Mouse (Mus musculus) adrenal gland, postnatal 25 days (tissue): ENCODE data around the gene Ralb. TPM values are rescaled to one million over a fixed set of nuclear protein-coding genes. Genes with fewer than 3 reads are reported as not detected.

Source experiments
- DNase-seq: peaks from one replicate; pipeline ENCODE4 v3.0.0; 2021; ENCODE audit warnings: mixed read lengths
- total RNA-seq: library from RNA; stranded (reverse); gene quantifications from 2 replicates; pipeline ENCODE4 v1.2.3, GENCODE M21; 2021

Ralb gene
- total RNA-seq, 1 experiment from 2014 or later, result 76.2 TPM

GRCm38 (mm10) chr1:119492505-119492904 is 12.1 kb downstream of the Ralb start:
- DNase-seq, result no peak

- DNase-seq, result peak; percentile 92
These were observed 12.5 kb downstream of the Ralb start for GRCm38 (mm10) chr1:119492097-119492496.

- DNase-seq, result no peak
These were observed 13.8 kb downstream of the Ralb start for GRCm38 (mm10) chr1:119490765-119491164.

DNA sequence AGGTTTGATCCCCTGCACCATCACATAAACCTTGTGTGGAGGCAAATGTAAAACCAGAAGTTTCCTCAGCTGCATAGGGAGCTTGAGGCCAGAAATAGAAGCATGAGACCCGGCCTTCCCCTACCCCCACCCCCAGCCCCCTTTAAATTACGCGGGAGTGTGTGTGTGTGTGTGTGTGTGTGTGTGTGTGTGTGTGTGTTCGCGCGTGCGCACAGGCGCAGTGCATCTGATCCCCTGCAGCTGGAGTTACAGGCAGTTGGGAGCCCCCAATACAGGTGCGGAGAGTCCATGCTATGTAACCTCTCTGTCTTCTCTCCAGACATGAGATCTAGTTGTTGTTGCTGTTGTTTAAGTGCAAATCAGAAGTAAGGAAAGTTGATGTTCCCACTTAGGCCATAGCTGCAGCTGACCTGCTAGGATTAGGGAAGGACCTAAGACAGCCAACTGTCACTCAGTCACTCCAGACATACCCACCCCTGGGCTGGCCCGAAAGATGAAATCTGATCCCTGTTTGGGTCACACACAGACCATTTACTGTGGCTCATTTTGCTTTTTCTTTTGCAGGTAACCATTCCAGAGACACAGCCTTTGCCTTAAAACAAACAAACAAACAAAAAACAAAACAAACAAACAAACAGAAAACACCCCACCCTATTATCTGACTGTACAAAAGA is 16.5 kb downstream of the Ralb start:
- DNase-seq, result no peak

DNA sequence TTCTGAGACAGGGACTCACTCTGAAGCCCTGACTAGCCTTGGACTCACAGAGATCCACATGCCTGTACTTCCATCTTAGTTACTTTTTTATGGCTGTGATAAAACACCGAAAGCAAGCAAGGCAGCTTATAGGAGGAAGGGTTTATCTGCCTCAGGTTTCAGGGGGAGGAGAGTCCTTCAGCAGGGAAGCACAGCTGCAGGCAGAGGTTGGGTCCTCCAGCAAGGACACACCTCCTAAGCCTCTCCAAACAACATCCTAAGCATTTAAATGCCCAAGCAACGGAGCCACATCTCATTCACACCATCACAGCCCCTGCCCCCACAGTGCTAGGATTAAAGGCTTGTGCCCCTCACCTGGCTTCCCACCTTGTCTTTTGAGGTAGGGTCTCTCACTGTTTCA is 18.8 kb downstream of the Ralb start:
- DNase-seq, result no peak

GRCm38 (mm10) chr1:119484457-119484856 is 20.1 kb downstream of the Ralb start:
- DNase-seq, result peak; percentile 39

DNA sequence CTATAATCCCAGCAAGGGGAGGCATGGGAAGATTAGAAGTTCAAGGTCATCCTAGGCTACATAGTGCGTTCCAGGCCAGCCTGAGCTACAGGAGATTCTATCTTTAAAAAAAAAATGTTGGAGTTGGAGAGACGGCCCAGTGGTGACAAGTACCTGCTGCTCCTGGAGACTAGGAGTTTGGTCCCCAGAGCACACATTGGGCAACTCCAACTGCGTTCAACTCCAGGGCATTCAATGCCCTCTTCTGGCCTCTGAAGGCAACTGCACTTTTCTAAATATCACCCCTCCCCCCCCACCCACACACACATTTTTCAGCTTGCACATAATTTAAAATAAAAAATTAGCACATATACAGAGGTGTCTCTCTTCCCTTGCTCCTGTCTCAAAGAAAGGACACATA is 21.7 kb downstream of the Ralb start:
- no peak for DNase-seq

- DNase-seq, result no peak
These were observed 23.2 kb downstream of the Ralb start for GRCm38 (mm10) chr1:119481205-119481932.

DNA sequence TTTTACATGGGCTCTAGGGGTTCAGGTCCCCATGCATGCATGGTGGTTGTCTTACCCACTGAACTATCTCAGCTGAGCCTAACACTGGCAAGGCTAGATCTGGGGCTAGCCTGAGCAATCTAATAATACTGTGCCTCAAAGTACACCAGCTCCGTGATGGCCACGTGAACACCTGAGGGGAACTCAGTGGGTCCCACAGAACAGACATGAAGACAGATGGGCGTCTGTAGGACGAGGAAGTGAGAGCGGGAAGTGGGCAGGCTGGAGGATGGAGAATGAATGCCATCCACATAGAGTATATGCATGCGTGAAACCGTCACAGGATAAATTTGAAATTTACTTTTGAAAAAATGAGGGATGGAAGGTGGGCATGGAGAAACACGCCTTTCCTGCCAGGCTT is 23.9 kb downstream of the Ralb start:
- no peak for DNase-seq

DNA sequence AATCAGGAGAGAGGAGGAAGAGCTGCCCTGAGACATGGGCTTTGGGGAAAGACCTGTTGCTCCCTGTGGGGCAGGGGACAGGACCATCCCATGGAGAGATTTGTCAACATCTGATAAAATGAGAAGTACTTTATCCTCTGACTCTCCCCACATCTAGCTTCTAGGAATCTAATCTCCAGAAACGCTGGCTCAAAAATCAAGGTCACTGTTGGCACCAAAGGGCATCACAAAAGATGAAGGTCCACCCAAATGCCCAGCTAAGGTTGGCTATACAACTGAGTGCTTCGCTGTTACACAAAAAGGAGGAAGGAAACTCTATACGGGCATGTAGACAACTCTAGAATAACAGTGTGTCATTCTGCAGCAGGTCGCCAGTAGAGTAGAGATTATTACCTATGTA is 25.0 kb downstream of the Ralb start:
- no peak for DNase-seq

DNA sequence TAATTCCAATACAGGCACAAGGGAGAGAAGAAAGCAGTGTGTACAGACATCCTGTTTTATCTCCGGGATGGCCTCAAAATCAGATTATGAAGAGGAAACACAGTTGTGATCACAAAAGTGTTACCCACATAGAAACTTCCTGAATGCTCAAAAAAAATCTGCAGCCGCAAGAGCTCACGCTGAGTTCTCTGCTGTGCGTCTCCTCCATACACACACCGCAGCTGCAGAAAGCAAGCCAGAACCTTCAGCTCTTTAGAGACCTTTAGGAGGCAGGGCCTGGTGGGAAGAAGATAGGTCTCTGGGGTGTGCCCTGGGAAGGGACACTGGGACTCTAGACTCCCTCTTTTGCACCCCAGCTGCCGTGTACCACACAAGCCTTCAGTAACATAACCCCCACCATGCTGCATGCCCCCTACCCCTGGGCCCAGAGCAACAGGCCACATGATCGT is 27.7 kb downstream of the Ralb start:
- DNase-seq, result no peak

DNA sequence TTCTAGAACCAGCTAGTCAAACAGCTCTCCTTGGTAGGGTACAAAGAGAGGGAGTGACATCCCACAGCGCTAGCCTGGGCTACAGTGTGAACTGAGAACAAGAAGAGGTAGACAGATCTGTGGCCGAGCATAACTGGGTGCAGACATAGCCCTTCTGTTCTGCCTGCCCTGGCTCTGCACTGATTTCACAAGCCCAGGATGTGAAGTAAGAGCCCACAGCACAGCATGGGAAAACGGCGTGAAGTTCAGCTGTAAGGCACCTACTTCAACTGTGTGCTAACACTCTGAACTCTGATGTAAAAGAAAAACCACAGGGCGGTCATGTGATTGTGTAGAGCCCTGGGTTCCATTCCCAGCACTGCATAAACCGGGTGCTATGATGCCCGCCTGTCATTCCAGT is 29.9 kb downstream of the Ralb start:
- DNase-seq, result no peak

DNA sequence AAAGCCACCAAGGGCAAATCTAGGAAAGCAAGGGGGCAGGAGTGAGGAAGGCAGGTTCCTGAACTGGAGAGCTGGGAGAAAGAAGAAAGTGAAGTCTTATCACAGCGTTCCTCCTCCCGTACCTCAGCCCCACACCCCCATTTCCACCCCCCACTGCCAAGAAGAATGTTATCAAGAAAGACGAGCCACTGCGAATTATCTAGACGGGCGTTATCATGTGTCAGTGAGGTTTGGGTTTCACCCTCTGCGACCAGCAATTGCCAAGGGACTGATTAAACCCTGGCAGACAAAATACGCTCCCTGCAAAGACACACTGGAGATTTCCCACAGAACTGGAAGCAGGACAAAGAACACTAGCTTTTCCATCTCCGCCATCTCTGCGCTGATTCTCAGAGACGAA is 31.9 kb downstream of the Ralb start:
- no peak for DNase-seq

- DNase-seq, result no peak
These were observed 32.7 kb downstream of the Ralb start for GRCm38 (mm10) chr1:119471793-119472396.

- DNase-seq, result peak; percentile 58
These were observed 41.2 kb downstream of the Ralb start for GRCm38 (mm10) chr1:119463386-119463785.

- DNase-seq, result no peak
These were observed 44.5 kb downstream of the Ralb start for GRCm38 (mm10) chr1:119460062-119460461.

GRCm38 (mm10) chr1:119457993-119458605 is 46.5 kb downstream of the Ralb start:
- DNase-seq, result peak; percentile 56

GRCm38 (mm10) chr1:119457528-119457855 is 47.1 kb downstream of the Ralb start:
- DNase-seq, result no peak

- no peak for DNase-seq
These were observed 47.7 kb downstream of the Ralb start for GRCm38 (mm10) chr1:119456671-119457527.

- peak; percentile 56 for DNase-seq
These were observed 50.9 kb downstream of the Ralb start for GRCm38 (mm10) chr1:119453731-119454130.

DNA sequence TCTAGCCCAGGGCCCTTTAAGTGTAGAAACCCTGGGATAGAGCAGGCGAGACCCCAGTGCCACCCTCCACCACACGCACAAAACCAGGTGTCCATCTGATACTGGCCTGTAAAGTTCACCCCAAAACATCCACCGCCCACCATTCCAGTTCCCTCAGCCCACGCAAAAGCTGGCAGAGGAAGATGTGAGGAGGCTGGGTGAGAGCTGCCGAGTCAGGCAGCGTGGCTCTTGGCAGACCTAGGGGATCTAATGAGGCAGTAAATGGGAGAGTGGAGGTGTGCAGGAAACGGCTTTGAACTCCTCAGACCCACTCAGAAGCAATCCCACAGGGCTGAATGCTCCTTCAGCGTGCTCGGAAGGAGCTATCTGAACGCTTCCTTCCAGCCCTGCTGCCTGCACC is 53.2 kb downstream of the Ralb start:
- DNase-seq, result no peak

DNA sequence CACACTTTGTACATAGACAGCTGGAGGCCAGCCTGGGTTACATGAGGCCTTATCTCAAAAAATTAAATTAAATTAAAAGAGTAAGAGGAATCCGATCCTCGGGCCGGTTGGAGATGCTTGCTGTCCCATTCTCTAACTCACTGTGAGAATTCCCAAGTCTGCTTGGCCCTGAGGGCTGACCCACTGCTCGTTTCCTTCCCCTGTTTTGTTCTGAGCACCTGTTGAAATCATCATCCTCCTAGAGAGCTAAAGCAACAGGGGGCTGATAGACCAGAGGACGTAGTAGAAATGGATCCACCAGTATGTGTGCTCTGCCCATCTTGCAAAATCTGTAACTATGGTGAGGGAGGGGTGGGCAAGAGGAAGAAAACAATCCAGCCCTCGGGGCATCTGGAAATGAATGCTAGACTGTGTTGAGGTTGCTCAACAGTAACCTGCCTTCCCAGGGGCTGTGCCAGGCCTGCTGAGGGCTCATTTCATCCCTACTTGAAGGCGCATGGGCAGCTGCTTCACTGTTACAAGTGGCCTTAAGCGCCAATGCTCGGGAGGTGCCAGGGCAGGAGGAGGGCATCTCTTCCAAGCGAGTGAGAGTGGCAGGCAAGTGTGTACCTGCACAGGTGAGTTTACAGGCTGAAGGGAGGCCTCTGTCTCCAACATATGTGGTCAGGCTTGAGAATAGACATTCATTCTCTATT is 53.8 kb downstream of the Ralb start:
- no peak for DNase-seq
